Mouse (Mus musculus) intestine, embryonic 14.5 days (tissue): ENCODE measurements around the gene Rras. TPM values are rescaled to one million over a fixed set of nuclear protein-coding genes. Genes with fewer than 3 reads are reported as not detected.

Experiments used
- ATAC-seq: fragments of 200-750 bp; cut with Nextera tagmentation; replicated peaks from 2 replicates; pipeline ENCODE4 v1.8.0; 2017; ENCODE audit warnings: low read depth, moderate number of reproducible peaks, moderate TSS enrichment, moderate library complexity; ENCODE audit not compliant: low FRiP score, low TSS enrichment
- DNase-seq: peaks from one replicate; pipeline ENCODE4 v3.0.0-alpha.2; 2018; ENCODE audit warnings: low spot score
- H3K27ac ChIP-seq: fragments of 300-500 bp; sonication (generic); 2 replicates; pipeline ENCODE4 v1.5.1; 2014; ENCODE audit warnings: low read depth, mild to moderate bottlenecking, control low read depth
- H3K27me3 ChIP-seq: fragments of 300-500 bp; sonication (generic); replicated peaks from 2 replicates; pipeline ENCODE4 v1.6.1; 2014; ENCODE audit warnings: low read length, control low read depth; ENCODE audit not compliant: control insufficient read depth, insufficient read depth
- H3K36me3 ChIP-seq: fragments of 300-500 bp; sonication (generic); 2 replicates; pipeline ENCODE4 v1.6.1; 2014; ENCODE audit warnings: low read length, control low read depth; ENCODE audit not compliant: control insufficient read depth, insufficient read depth
- H3K4me1 ChIP-seq: fragments of 300-500 bp; sonication (generic); replicated peaks from 2 replicates; pipeline ENCODE4 v1.6.1; 2014; ENCODE audit warnings: low read length, control low read depth, mixed read lengths; ENCODE audit not compliant: control insufficient read depth, insufficient read depth
- H3K4me2 ChIP-seq: fragments of 300-500 bp; sonication (generic); 2 replicates; pipeline ENCODE4 v1.6.1; 2014; ENCODE audit warnings: low read length
- H3K4me3 ChIP-seq: fragments of 300-500 bp; sonication (generic); 2 replicates; pipeline ENCODE4 v1.5.1; 2014; ENCODE audit warnings: low read depth, low read length, control low read depth, mixed read lengths
- H3K9ac ChIP-seq: fragments of 300-500 bp; sonication (generic); 2 replicates; pipeline ENCODE4 v1.6.1; 2014; ENCODE audit warnings: mild to moderate bottlenecking, low read length
- H3K9me3 ChIP-seq: fragments of 300-500 bp; sonication (generic); 2 replicates; pipeline ENCODE4 v1.6.1; 2016; ENCODE audit warnings: low read length, control low read depth; ENCODE audit not compliant: control insufficient read depth
- WGBS: fragments of 180-500 bp; shearing (Covaris S2); extraction: QIAGEN DNeasy Blood & Tissue Kit; methylation state at CpG from one replicate; pipeline ENCODE4 v1.1.7; 2014; 5-methylcytosine and 5-hydroxymethylcytosine counted together
- polyA plus RNA-seq: library from polyadenylated mRNA; unstranded; fragments of >200 nt; fragmentation: Nextera tagmentation; extraction: Ambion mirVana; gene quantifications from 2 replicates; pipeline ENCODE4 v1.2.1, GENCODE M21; 2014

Rras gene
- 69.1 and 70.2 TPM in 2 replicates for polyA plus RNA-seq

- Histone ChIP-seq H3K4me1 (peaks cover 18% of the 10 kb centered on the region), H3K4me3 (peak within 1 kb of the TSS; percentile 99), H3K9ac (peak within 1 kb of the TSS; percentile 39), H3K4me2 (peak within 1 kb of the TSS; percentile 50), H3K9me3 (no peaks in the 10 kb centered on the region), H3K27ac (peak within 1 kb of the TSS; percentile 95), H3K36me3 (peaks cover 17% of the 10 kb centered on the region), H3K27me3 (no peaks in the 10 kb centered on the region)
- ATAC-seq: peak; percentile 89
- DNase-seq: peak; percentile 95
- WGBS: under 1% methylated on average over 36 of the region's 36 CpGs
Observed at GRCm38 (mm10) chr7:45017242-45018061, at the start of gene Rras. Gene Rras, plus strand, starts transcription at chr7:45017961.

- Histone ChIP-seq H3K27me3 (no peaks in the 10 kb centered on the region), H3K36me3 (peaks cover 7% of the 10 kb centered on the region; the same call in 1 of the 2 replicates), H3K4me3 (peak overlapping the region; percentile 56), H3K4me2 (peak overlapping the region; percentile 68), H3K9me3 (no peaks in the 10 kb centered on the region), H3K27ac (peak overlapping the region; percentile 82), H3K4me1 (peaks cover 20% of the 10 kb centered on the region), H3K9ac (peak overlapping the region; percentile 49)
- WGBS: under 1% methylated on average over 36 of the region's 36 CpGs
- ATAC-seq (peak; percentile 95), DNase-seq (peak; percentile 95)
Observed at GRCm38 (mm10) chr7:44970231-44970691, 47.5 kb upstream of the Rras start.

- Histone ChIP-seq H3K4me2 (peak overlapping the region; percentile 68), H3K4me1 (peaks cover 20% of the 10 kb centered on the region), H3K9me3 (no peaks in the 10 kb centered on the region), H3K36me3 (peaks cover 2% of the 10 kb centered on the region; the same call in 1 of the 2 replicates), H3K9ac (peak overlapping the region; percentile 49), H3K4me3 (peak overlapping the region; percentile 56), H3K27ac (peak overlapping the region; percentile 82; the same call in 1 of the 2 replicates), H3K27me3 (no peaks in the 10 kb centered on the region)
- ATAC-seq (no peak), DNase-seq (peak; percentile 50)
- WGBS: 68% methylated on average over 7 of the region's 7 CpGs
Observed at GRCm38 (mm10) chr7:44971142-44971541, 46.6 kb upstream of the Rras start.

GRCm38 (mm10) chr7:44973415-44974130 lies 44.2 kb upstream of the Rras start:
- WGBS: 35% methylated on average over 14 of the region's 14 CpGs
- no peak for ATAC-seq

GRCm38 (mm10) chr7:44974383-44975116 lies 43.2 kb upstream of the Rras start, which contains the start of gene Cpt1c:
Gene Cpt1c, minus strand, starts transcription at chr7:44974851.
- 3% methylated on average over 22 of the region's 22 CpGs for WGBS
- Histone ChIP-seq H3K27ac (peak within 1 kb of the TSS; percentile 69), H3K9ac (peak within 1 kb of the TSS; percentile 49), H3K4me1 (peaks cover 20% of the 10 kb centered on the region), H3K4me2 (peak within 1 kb of the TSS; percentile 55), H3K36me3 (peaks cover 36% of the 10 kb centered on the region), H3K9me3 (no peaks in the 10 kb centered on the region), H3K27me3 (no peaks in the 10 kb centered on the region), H3K4me3 (peak within 1 kb of the TSS; percentile 41)
- DNase-seq (peak; percentile 88), ATAC-seq (peak; percentile 38)

More at GRCm38 (mm10) chr7:44973415-44974130, 44.2 kb upstream of the Rras start:
- Histone ChIP-seq H3K27ac (peak overlapping the region; percentile 69; the same call in 1 of the 2 replicates), H3K4me2 (peak overlapping the region; percentile 55), H3K36me3 (peaks cover 27% of the 10 kb centered on the region), H3K4me3 (peak overlapping the region; percentile 41), H3K9ac (peak overlapping the region; percentile 49), H3K4me1 (peaks cover 20% of the 10 kb centered on the region), H3K9me3 (no peaks in the 10 kb centered on the region), H3K27me3 (no peaks in the 10 kb centered on the region)
- no peak for DNase-seq

- H3K9ac ChIP-seq: no peak overlapping the region
- H3K27me3 ChIP-seq: no peaks in the 10 kb centered on the region
- peak; percentile 62 for DNase-seq
- WGBS: 18% methylated on average over 6 of the region's 6 CpGs
- no peaks in the 10 kb centered on the region for H3K9me3 ChIP-seq
- H3K4me2 ChIP-seq: peak overlapping the region; percentile 55
- H3K36me3 ChIP-seq: peaks cover 42% of the 10 kb centered on the region
- no peak for ATAC-seq
- H3K4me3 ChIP-seq: no peak overlapping the region
- H3K27ac ChIP-seq: no peak overlapping the region
- peaks cover 20% of the 10 kb centered on the region for H3K4me1 ChIP-seq
Observed at GRCm38 (mm10) chr7:44975117-44975419, 42.7 kb upstream of the Rras start.

GRCm38 (mm10) chr7:44978300-44978699 lies 39.5 kb upstream of the Rras start:
- ATAC-seq (no peak), DNase-seq (no peak)
- WGBS: 94% methylated on average over 3 of the region's 3 CpGs
- H3K27ac ChIP-seq: no peak overlapping the region
- no peaks in the 10 kb centered on the region for H3K27me3 ChIP-seq
- no peak overlapping the region for H3K4me2 ChIP-seq
- H3K4me3 ChIP-seq: no peak overlapping the region
- no peak overlapping the region for H3K9ac ChIP-seq
- no peaks in the 10 kb centered on the region for H3K9me3 ChIP-seq
- H3K4me1 ChIP-seq: peaks cover 8% of the 10 kb centered on the region; the same call in 1 of the 2 replicates
- peaks cover 67% of the 10 kb centered on the region for H3K36me3 ChIP-seq

- Histone ChIP-seq H3K27ac (no peak overlapping the region), H3K9me3 (no peaks in the 10 kb centered on the region), H3K4me1 (peaks cover 16% of the 10 kb centered on the region; the same call in 1 of the 2 replicates), H3K4me3 (no peak overlapping the region), H3K9ac (no peak overlapping the region), H3K36me3 (peaks cover 65% of the 10 kb centered on the region), H3K4me2 (no peak overlapping the region), H3K27me3 (no peaks in the 10 kb centered on the region)
- WGBS: 96% methylated on average over 8 of the region's 8 CpGs
- no peak for DNase-seq
- ATAC-seq: no peak
Observed at GRCm38 (mm10) chr7:44981539-44981938, 36.2 kb upstream of the Rras start.
